Mouse (Mus musculus) forebrain, postnatal 0 days (tissue): ENCODE data around the gene AW011738. TPM values are rescaled to one million over a fixed set of nuclear protein-coding genes. Genes with fewer than 3 reads are reported as not detected.

Experiments
- ATAC-seq: fragments of 200-750 bp; cut with Nextera tagmentation; 2 replicates; pipeline ENCODE4 v1.8.0; 2017; ENCODE audit warnings: mild to moderate bottlenecking, moderate library complexity
- DNase-seq: peaks from one replicate; pipeline ENCODE4 v3.0.0-alpha.2; 2015
- H3K27ac ChIP-seq: fragments of 300-500 bp; sonication (generic); 2 replicates; pipeline ENCODE4 v1.5.1; 2014; ENCODE audit warnings: low read depth, mild to moderate bottlenecking, antibody characterized with exemption, low read length, moderate library complexity, mixed read lengths
- H3K27me3 ChIP-seq: fragments of 300-500 bp; sonication (generic); 2 replicates; pipeline ENCODE4 v1.6.1; 2014; ENCODE audit warnings: mild to moderate bottlenecking, low read length, mixed read lengths; ENCODE audit not compliant: insufficient read depth
- H3K36me3 ChIP-seq: fragments of 300-500 bp; sonication (generic); 2 replicates; pipeline ENCODE4 v1.6.1; 2014; ENCODE audit warnings: mild to moderate bottlenecking, moderate library complexity; ENCODE audit not compliant: insufficient read depth
- H3K4me1 ChIP-seq: fragments of 300-500 bp; sonication (generic); 2 replicates; pipeline ENCODE4 v1.6.1; 2014; ENCODE audit warnings: antibody characterized with exemption; ENCODE audit not compliant: insufficient read depth
- H3K4me2 ChIP-seq: fragments of 300-500 bp; sonication (generic); 2 replicates; pipeline ENCODE4 v1.6.1; 2014; ENCODE audit warnings: low read depth, mild to moderate bottlenecking, moderate library complexity
- H3K4me3 ChIP-seq: fragments of 300-500 bp; sonication (generic); 2 replicates; pipeline ENCODE4 v1.5.1; 2014; ENCODE audit warnings: low read depth, low read length, mixed read lengths
- H3K9ac ChIP-seq: fragments of 300-500 bp; sonication (generic); 2 replicates; pipeline ENCODE4 v1.6.1; 2014; ENCODE audit warnings: mild to moderate bottlenecking
- H3K9me3 ChIP-seq: fragments of 300-500 bp; sonication (generic); 2 replicates; pipeline ENCODE4 v1.6.1; 2016; ENCODE audit warnings: low read length
- CTCF ChIP-seq: sonication (generic); IDR thresholded peaks from 2 replicates; pipeline ENCODE4 v1.5.1; 2016; ENCODE audit warnings: antibody characterized with exemption, control low read depth, low read depth
- WGBS: fragments of 180-500 bp; shearing (Covaris S2); extraction: QIAGEN DNeasy Blood & Tissue Kit; methylation state at CpG from one replicate; pipeline ENCODE4 v1.1.7; 2014; 5-methylcytosine and 5-hydroxymethylcytosine counted together
- polyA plus RNA-seq: library from polyadenylated mRNA; unstranded; fragments of >200 nt; fragmentation: Nextera tagmentation; extraction: Ambion mirVana; gene quantifications from 2 replicates; pipeline ENCODE4 v1.2.1, GENCODE M21; 2015
- total RNA-seq: library from RNA; depleted of rRNA; stranded (reverse); fragments of >200 nt; gene quantifications from 2 replicates; pipeline ENCODE4 v1.2.3, GENCODE M21; 2014

The AW011738 gene
- total and polyA plus RNA-seq, 2 experiments from 2014 or later: 3.4 to 5.7 TPM

DNA sequence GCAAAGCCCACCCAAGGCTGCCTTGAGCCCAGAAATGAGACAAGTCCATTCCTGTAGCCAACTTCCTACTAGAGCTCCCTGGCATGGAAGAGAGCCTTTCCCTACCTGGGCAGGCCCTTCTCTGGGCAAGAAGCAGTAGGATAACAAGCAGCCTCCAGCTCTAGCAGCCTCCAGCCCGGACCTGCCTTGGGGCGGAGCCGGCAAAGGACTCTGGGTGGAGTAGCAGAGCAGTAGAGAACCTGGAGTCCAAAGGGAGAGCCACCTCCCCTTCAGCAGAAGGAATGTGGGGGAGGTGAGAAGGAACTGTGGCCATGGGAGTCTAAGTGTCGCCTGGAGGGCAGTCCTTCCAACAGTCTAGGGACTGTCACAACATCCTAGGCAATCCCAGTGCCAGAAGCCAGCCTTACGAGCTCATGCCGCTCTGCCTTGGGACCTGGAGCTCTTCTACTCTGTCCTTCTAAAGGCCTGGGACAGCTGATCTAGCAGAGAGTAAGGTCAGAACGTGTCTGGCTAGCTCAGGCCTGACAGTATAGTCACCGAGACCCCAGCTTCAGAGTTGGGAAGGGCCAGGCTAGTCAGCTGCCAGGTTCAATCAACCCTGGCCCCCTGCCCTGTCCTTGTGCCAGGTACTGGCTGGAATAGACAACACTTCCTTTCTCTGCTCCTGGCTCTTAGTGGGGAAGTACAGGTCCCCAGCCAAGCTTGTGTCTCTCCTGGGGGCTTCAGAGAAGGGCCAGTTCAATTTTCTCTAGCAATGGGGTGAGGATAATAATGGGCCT lies 10.5 kb upstream of the AW011738 start:
- 44% methylated on average over 8 of the region's 8 CpGs for WGBS
- H3K27ac ChIP-seq: no peak overlapping the region
- H3K4me3 ChIP-seq: no peak overlapping the region
- H3K9me3 ChIP-seq: no peaks in the 10 kb centered on the region
- no peak overlapping the region for H3K4me2 ChIP-seq
- DNase-seq: peak; percentile 38
- H3K27me3 ChIP-seq: no peaks in the 10 kb centered on the region
- TF ChIP-seq CTCF: no peak
- peaks cover 28% of the 10 kb centered on the region for H3K4me1 ChIP-seq
- H3K36me3 ChIP-seq: peaks cover 25% of the 10 kb centered on the region; the same call in 1 of the 2 replicates
- no peak overlapping the region for H3K9ac ChIP-seq
- peak; percentile 3; the same call in 1 of the 2 replicates for ATAC-seq

DNA sequence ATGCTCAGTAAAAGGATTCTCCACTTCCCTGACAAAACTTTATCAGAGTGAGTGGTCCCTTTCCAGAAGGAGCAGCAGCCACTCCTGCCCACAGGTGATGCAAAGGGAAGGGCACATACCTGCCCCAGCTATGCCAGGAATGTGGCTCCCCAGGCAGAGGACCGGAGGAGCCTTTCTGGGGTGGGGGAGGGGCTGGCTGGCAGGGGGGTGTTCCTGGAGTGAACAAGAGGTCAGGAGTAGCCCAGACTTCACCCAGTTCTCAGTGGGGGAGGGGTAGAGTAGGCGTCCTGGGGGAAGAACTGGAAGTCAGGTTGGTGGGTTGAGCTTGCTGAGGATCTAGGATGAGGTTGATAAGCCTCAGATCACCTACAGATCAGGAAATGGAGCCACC lies 9.9 kb upstream of the AW011738 start:
- Histone ChIP-seq H3K4me1 (peaks cover 22% of the 10 kb centered on the region), H3K9me3 (no peaks in the 10 kb centered on the region), H3K27ac (no peak overlapping the region), H3K27me3 (no peaks in the 10 kb centered on the region), H3K4me2 (no peak overlapping the region), H3K9ac (no peak overlapping the region), H3K36me3 (peaks cover 25% of the 10 kb centered on the region; the same call in 1 of the 2 replicates), H3K4me3 (no peak overlapping the region)
- no peak for ATAC-seq
- TF ChIP-seq CTCF: no peak
- WGBS: 27% methylated on average over 2 of the region's 2 CpGs
- DNase-seq: no peak

DNA sequence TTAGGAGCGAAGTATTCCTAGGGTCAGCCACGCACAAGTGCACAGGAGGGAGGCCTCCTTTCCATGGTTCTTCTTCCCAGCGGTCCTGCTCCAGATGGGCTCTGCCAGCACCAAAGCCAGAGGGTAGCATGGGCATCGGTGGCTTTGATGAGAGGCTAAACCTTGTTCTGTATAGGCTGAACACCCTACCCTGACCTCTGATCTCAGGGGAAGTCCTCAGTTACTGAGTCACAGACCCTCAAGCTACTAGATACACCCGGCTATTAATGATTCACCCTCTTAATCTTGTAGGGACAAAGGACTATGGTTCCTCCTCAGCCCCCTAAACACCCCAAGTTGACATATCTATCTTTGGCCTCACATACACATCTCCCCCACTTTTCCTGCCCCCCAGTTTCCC lies 9.2 kb upstream of the AW011738 start:
- no peak for TF ChIP-seq CTCF
- Histone ChIP-seq H3K4me1 (peaks cover 15% of the 10 kb centered on the region), H3K9ac (no peak overlapping the region), H3K4me3 (no peak overlapping the region), H3K4me2 (no peak overlapping the region), H3K27ac (no peak overlapping the region), H3K9me3 (no peaks in the 10 kb centered on the region), H3K36me3 (peaks cover 25% of the 10 kb centered on the region; the same call in 1 of the 2 replicates), H3K27me3 (no peaks in the 10 kb centered on the region)
- ATAC-seq (no peak), DNase-seq (no peak)
- 73% methylated on average over 5 of the region's 5 CpGs for WGBS

DNA sequence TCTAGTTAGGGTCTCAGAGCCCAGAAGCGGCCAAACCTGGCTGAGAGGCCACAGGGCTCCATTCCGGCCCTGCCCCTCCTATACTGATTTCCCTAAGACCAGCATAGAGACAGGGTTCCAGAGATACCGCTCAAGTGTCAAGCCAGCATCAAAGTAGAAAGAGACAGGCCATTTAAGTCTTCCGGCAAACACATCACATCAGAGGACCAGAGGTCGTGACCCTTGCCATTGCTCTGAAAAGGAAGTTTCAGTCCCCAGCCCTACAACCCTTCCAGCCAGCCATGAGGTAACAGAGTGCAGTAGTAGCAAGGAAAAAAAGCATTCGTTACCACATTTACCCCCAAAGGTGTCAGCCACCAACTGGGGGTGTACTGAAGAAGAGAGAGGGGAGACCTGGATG lies 8.8 kb upstream of the AW011738 start:
- ATAC-seq (no peak), DNase-seq (no peak)
- H3K9me3 ChIP-seq: no peaks in the 10 kb centered on the region
- H3K27ac ChIP-seq: no peak overlapping the region
- H3K4me1 ChIP-seq: peaks cover 11% of the 10 kb centered on the region
- WGBS: 45% methylated on average over 6 of the region's 6 CpGs
- H3K4me2 ChIP-seq: no peak overlapping the region
- H3K36me3 ChIP-seq: peaks cover 25% of the 10 kb centered on the region; the same call in 1 of the 2 replicates
- no peak for TF ChIP-seq CTCF
- no peaks in the 10 kb centered on the region for H3K27me3 ChIP-seq
- H3K9ac ChIP-seq: no peak overlapping the region
- no peak overlapping the region for H3K4me3 ChIP-seq

DNA sequence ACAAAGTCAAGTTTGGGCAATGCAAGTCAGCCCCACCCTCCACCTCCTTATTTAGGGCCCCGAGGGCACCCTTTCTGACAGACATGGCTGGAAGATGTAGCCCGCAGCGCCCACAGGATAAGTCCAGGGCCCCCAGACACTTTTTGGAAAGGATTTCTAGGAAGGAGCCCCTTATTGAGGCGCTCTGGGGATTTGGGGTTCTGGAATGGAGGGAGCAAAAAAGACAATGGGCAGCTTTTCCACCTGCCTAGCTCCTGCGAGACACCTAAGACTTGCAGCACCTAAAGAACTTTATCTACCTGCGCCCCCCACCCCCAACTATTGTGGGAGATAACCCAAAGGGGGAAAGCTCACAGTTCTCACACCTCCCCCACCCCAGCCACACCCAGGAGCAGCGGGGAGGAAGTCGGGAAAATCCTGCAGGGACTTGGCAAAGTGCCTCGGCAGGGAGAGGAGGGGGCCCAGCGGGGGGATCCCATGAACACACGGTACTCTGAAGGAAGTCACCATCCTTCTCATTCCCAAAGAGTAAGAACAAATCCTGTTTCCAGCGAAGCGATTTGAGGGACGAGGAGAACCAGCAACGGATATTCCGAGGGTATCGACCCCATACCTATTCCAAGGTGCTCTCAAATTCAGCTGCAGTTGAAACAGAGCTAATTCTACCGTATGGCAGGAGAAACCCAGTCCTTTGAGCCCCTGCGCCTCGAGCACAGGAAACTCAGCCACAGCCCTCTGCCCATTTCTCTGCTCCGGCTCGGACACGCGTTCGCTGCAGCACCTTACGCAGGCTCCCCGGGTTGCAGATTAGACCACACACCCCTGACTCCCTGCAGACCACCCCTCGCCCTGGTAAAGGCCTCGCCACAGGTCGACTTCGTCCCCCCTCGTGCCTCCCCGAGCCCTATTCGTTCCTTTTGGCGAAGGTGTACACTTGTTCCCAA lies 6.9 kb upstream of the AW011738 start:
- Histone ChIP-seq H3K4me3 (peak overlapping the region; percentile 78), H3K36me3 (peaks cover 13% of the 10 kb centered on the region; the same call in 1 of the 2 replicates), H3K9me3 (no peaks in the 10 kb centered on the region), H3K9ac (peak overlapping the region; percentile 69), H3K4me1 (peaks cover 11% of the 10 kb centered on the region), H3K27me3 (no peaks in the 10 kb centered on the region), H3K27ac (0 out of 2 replicates have a peak overlapping the region, but pooled peaks have one; percentile 9), H3K4me2 (peak overlapping the region; percentile 91)
- no peak for TF ChIP-seq CTCF
- 2% methylated on average over 35 of the region's 35 CpGs for WGBS
- no peak for ATAC-seq
- peak; percentile 78 for DNase-seq

DNA sequence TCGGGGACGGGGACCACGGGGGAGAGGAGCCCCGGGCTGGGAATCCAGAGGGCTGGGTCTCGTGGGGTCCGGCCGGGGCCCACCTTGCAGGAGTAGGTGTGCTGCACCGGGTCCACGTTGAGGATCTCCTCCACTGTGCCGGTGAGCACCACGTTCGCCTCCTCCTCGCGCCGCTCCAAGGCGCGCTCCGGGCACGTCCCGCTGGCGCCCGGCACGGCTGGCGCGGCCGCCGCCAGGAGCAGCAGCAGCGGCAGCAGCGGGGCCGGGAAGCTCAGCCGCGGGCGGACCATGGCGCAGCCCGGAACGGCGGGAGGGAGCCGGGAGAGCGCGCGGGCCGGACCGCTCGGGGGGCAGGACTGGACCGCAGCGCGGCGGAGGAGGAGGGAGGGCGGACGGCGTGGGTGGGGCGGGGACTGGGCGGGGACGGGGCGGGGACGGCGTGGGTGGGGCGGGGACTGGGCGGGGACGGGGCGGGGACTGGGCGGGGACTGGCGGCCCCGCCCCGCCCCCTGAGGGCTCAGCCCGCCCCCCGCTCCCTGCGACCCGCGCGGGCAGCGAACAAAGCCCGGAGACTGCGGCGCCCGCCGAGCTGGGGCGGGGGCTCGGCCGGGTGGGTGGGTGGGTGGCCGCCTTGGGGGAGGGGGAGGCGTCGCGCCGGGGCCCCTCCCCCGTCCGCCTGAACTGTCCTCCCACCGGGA lies 5.8 kb upstream of the AW011738 start, which contains the start of gene Agrn:
Gene Agrn, minus strand, starts transcription at position 358 of the 698 bp plus-strand sequence.
- Histone ChIP-seq H3K4me1 (peaks cover 11% of the 10 kb centered on the region), H3K27me3 (no peaks in the 10 kb centered on the region), H3K4me3 (peak within 1 kb of the TSS; percentile 78), H3K4me2 (peak within 1 kb of the TSS; percentile 91), H3K36me3 (0 out of 2 replicates have a peak, but pooled peaks cover 3% of the 10 kb centered on the region), H3K9me3 (no peaks in the 10 kb centered on the region), H3K9ac (peak within 1 kb of the TSS; percentile 69), H3K27ac (peak within 1 kb of the TSS; percentile 80)
- no peak for TF ChIP-seq CTCF
- DNase-seq (no peak), ATAC-seq (peak; percentile 81)
- WGBS: under 1% methylated on average over 47 of the region's 88 CpGs
